Mouse (Mus musculus) embryonic fibroblast, embryonic 13.5 days (primary cell): Measurements from ENCODE around the gene Terb1.

Experiments
- CTCF ChIP-seq: IDR thresholded peaks from 2 replicates; pipeline ENCODE4 v1.5.1; 2011; ENCODE audit warnings: mild to moderate bottlenecking, control low read depth, low read length, moderate library complexity, borderline replicate concordance; ENCODE audit not compliant: insufficient read depth
- POLR2A ChIP-seq: IDR thresholded peaks from 2 replicates; pipeline ENCODE4 v1.6.1; 2011; ENCODE audit warnings: low read depth, mild to moderate bottlenecking, control low read depth, low read length, moderate library complexity

- TF ChIP-seq CTCF (no peak), POLR2A (no peak)
Observed at GRCm38 (mm10) chr8:104436038-104436437, 73.7 kb downstream of the Terb1 start.
